Mouse (Mus musculus) left cerebral cortex, adult 18-20 months (tissue): Measurements from ENCODE around the gene Mn1. TPM values are rescaled to one million over a fixed set of nuclear protein-coding genes. Genes with fewer than 3 reads are reported as not detected.

Experiments used
- DNase-seq, 2 experiments: peaks; one replicate each; pipeline ENCODE4 v3.0.0; 2021 to 2022; ENCODE audit warnings: low spot score in 2 of 2, mixed read lengths in 1 of 2
- total RNA-seq, 2 experiments: library from RNA; stranded (reverse); gene quantifications; 2 replicates each; pipeline ENCODE4 v1.2.3; 2021

Mn1 gene
- total RNA-seq, 2 experiments from 2014 or later = 65.8 to 70.9 TPM

- no peak for DNase-seq
Observed at GRCm38 (mm10) chr5:111408470-111409105, 8.6 kb upstream of the Mn1 start.

DNA sequence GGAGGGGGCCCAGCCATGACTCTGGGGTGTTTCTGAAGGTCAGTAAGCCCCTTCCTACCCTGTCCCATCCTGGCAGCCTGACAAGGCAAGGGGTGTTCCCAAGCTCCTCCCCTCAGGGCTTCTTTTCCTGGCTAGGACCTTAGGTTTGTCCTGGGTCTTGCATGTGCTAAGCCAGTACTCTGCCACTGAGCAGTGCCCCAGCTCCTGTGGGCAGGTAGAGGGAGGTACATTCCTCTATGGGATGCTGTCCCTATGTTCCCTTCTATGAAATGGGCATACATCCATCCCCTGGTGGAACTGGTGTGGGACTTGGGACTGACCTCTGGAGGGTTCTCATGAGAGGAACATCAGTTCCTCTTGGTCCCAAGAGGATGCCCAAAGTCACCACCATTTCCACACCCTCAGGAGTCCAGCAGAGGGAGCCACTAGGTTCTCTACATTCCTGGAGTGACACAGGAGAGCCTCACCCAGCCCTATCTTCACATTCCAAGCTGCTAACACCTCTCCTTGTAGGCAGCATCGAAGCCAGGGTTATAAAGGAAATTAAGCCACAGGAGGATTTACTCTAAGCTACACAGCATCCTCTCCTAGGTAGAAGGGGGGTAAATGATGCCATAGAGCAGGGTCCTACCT, 7.6 kb upstream of the Mn1 start:
- peak; percentile 51 to 62 for DNase-seq

- no peak for DNase-seq
Observed at GRCm38 (mm10) chr5:111410665-111411064, 6.5 kb upstream of the Mn1 start.

DNA sequence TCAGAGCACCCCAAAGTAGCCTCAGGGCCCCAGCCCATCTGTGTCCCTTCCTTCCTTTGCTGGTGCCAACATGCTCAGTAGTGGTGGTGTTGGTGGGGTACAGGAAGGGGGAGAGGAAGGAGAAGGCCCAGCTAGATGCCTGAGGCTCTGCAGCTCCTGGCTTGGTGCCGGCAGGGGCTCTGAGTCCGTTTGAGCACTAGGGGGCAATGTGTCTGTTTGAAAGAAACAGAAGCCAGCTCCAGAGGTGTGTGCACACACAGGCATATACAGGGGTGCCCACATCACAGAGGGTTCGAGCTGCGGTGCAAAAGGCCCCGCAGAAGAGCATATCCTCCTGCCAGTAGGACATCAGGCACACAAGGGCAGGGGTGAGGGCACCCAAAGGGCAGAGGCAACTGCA, 3.0 kb upstream of the Mn1 start:
- DNase-seq = peak in 1 of 2 experiments; percentile 87

- no peak for DNase-seq
Observed at GRCm38 (mm10) chr5:111414770-111415249, 2.4 kb upstream of the Mn1 start.

- no peak for DNase-seq
Observed at GRCm38 (mm10) chr5:111415575-111415974, 1.6 kb upstream of the Mn1 start.

GRCm38 (mm10) chr5:111416048-111416447, 1.1 kb upstream of the Mn1 start:
- no peak for DNase-seq

DNA sequence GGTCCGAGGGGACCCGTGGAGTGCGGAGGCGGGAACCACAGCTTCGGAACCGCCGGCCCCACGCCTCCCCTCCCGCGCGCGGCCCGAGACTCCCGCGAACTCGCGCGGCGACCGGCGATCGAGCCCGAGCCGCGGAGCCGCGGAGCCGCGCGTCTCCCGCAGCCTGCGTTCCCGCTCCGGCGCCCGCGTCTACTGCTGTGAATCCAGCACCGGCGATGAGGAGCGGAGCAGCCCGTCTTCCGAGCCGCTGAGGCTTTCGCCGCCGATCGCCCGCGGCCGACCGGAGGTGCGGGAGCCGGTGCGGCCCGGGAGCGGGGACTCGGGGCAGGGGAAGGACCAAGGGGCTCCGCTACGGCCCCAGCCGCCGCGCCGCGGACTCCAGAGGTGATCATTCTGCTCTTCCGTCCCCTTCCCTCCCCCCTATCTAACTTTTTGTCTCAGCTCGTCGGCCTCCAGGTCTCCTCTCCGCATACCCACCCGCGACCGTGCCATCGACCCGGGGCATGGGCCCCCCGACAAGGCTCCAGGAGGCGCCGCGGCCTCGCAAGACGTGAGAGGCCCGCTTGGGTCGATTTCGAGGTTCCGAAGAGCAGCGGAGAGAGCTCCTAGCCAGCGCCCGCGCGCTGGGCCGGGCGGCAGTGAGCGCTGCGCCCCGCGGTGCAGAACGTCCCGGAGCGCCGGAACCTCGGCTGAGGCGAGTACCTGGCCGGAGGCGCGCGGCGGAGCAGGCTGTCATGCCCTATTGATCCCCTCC, 393 bp downstream of the Mn1 start:
- DNase-seq = no peak

GRCm38 (mm10) chr5:111418202-111419120, 1.3 kb downstream of the Mn1 start:
- DNase-seq = no peak

DNA sequence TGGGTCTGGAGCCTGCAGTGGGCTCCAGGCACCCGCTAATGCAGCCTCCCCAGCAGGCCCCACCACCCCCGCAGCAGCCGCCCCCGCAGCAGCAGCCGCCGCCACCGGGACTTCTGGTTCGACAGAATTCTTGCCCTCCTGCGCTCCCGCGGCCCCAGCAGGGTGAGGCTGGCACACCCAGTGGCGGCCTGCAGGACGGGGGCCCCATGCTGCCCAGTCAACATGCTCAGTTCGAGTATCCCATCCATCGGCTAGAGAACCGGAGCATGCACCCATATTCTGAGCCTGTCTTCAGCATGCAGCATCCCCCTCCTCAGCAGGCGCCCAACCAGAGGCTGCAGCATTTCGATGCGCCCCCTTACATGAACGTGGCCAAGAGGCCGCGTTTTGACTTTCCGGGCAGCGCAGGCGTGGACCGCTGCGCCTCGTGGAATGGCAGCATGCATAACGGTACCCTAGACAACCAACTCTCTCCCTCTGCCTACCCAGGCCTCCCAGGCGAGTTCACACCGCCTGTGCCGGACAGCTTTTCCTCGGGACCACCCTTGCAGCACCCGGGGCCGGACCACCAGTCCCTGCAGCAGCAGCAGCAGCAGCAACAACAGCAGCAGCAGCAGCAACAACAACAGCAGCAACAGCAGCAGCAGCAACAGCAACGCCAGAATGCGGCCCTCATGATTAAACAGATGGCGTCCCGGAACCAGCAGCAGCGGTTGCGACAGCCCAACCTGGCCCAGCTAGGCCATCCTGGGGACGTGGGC, 2.1 kb downstream of the Mn1 start:
- DNase-seq = no peak

DNA sequence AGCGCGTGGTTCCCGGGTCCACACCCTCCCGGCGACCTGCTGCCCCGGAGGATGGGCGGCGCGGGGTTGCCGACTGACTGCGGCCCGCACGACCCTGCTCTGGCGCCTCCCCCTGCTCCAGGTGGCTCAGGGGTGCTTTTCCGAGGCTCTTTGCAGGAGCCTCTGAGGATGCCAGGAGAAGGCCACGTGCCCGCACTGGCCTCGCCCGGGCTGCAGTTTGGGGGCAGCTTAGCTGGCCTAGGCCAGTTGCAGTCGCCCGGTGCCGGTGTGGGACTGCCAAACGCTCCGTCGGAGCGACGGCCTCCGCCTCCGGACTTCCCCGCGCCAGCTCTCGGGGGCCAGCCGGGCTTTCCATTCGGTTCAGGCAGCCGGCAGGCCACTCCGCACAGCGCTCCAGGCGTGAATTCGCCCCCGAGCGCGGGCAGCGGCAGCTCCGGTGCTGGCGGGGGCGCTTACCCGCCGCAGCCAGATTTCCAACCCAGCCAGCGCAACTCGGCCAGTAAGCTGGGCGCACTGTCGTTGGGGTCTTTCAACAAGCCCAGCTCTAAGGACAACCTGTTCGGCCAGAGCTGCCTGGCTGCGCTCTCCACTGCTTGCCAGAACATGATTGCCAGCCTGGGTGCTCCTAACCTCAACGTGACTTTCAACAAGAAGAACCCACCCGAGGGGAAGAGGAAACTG, 3.0 kb downstream of the Mn1 start:
- no peak for DNase-seq

DNA sequence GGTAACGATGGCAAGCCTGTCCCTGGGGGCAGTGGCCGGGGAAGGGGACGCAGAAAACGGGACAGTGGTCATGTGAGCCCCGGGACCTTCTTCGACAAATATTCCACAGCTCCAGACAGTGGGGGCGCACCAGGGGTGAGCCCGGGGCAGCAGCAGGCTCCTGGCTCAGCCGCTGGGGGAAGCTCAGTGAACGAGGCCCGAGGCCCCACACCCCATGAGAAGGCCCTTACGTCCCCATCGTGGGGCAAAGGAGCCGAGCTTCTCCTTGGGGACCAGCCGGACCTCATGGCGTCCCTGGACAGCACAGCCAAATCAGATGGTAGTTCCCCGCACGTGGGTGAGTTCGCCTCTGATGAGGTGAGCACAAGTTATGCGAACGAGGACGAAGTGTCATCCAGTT, 3.7 kb downstream of the Mn1 start:
- no peak for DNase-seq

DNA sequence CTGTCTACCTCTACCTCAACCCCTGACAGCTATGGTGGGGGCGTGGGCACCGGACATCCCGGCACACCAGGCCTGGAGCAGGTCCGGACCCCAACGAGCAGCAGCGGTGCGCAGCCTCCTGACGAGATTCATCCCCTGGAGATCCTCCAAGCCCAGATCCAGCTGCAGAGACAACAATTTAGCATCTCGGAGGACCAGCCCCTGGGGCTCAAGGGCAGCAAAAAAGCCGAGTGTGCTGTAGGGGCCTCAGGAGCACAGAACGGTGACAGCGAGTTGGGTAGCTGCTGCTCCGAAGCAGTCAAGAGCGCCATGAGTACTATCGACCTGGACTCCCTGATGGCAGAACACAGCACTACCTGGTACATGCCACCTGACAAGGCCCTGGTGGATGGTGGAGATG, 4.3 kb downstream of the Mn1 start:
- DNase-seq = no peak

DNA sequence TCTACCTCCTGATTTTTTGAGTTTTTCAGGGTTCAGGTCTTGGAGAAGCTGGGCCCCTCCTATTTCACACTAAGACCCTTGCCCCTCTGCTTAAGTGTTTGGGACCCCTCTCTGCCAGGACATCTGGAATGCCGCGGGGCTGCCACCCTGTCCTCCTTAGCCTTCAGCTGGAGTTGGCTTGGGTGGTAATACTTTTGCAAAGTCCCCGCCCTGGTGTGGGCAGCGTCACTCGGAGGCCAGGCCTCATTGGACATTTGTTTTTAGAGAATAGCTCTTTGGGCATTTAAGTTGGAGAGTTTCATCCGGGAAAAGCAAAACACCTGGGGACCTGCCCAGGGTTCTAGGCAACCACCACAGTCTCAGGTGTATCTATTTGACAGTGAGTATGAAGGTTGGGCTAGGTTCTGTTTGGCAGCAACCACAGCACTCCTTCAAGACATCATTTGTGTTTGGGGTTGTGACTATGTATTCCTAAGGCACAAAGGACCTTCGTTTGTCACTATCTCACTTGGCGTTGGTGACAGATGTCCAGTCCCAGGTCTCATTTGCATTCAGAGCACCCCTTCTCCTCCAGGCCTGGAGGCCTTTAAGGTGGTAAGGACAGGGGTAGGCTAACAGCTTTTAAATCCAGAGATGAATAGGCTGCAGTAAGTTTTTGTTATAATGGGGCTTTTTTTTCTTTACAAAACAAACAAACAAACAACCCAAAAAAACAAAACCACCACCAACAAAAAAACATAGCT, 5.1 kb downstream of the Mn1 start:
- DNase-seq = no peak

DNA sequence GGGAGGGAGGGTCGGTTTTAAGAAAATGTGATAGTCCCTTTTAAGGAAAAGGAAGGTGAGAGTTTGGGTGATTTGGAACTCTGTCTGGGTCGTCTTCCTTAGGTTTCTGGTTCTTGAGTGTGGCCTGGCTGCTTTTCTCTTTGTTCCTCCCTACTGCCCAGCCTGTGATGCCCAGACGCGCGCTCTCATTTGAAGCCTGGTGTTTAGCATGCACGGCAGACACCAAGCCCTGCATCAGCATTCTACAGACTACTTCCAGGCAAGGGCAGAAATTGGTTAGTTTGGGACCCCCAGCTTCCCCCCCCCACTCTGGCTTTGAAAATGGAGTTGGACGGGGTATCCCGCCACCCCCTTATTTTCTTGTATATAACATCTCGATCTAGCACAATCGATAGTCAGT, 5.8 kb downstream of the Mn1 start:
- DNase-seq = no peak

GRCm38 (mm10) chr5:111423616-111424015, 6.5 kb downstream of the Mn1 start:
- DNase-seq = no peak

- no peak for DNase-seq
Observed at GRCm38 (mm10) chr5:111425813-111426212, 8.7 kb downstream of the Mn1 start.

DNA sequence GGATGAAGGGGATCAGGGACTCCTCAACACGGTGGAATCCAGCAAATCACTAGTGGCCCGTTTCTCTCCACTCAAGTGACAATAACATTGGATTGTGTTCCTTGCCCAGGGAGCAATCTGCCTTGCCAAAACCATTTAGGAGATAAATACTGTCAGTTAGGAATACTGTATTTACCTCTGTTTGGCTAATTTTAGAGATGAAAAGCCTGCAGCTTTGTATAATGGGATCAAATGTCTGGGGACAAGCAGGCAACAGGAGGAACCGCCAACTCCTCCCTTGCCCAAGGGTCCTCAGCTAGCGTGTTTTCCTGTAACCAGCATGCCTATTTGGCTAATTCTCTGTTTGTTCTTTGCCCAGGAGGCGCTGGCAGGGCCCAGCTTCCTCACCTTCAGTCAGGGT, 9.1 kb downstream of the Mn1 start:
- no peak for DNase-seq

- no peak for DNase-seq
Observed at GRCm38 (mm10) chr5:111428882-111429281, 11.7 kb downstream of the Mn1 start.
